In the genomic region with DNA sequence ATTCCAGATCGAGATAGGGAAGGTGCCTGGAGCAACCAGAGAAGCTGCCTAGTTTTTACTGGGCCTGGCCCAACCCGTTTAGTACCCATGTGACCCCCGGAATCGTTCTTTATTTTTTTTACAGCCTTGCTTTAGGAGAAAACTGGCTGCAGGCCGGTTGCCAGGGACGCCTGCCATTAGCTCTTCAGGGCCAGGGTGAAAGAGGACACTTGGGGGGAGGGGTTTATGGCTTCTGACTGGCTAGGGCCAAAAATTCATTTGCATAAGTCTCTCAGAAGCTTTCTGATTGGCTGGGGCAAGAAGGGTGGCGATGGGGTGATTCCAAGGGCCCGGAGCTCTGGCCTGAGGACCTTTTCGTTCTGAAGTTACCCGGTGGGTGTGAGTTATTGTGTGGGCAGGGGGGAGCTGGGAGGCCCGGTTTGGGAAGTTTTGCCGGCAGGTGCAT, we compare ENCODE assay signal across 8 mouse cellular contexts. TPM values are rescaled to one million over a fixed set of nuclear protein-coding genes. Genes with fewer than 3 reads are reported as not detected.
DNase-seq lines count a peak whose midpoint lies in the region; ATAC-seq lines count a peak whose summit lies in the region.

TSS of gene Mid1ip1 (plus strand) at position 318 of the 445 bp plus-strand sequence.

- intact Hi-C loops in left cerebral cortex, postnatal 10 days (cut with DNase I): loop anchor here (10.0 kb wide), 2 partner anchors 280 to 370 kb away; no protein-coding TSS in a partner anchor

- peak; percentile 26 for ATAC-seq in inflammation-experienced regulatory T-cells, adult 6 months
- peak; percentile 63 for ATAC-seq in megakaryocyte progenitor cell, adult 5-6 weeks (replicated peaks; ENCODE audit: poor library complexity)

- peak; percentile 62 to 65 for DNase-seq in adrenal gland, adult 18-20 months (ENCODE audit: low spot score in 2 of 2)
- peak; percentile 91 for DNase-seq in embryo, embryonic 11 days
- DNase-seq in gastrocnemius, postnatal 25 days: peak; percentile 85
- peak; percentile 48 to 86 for DNase-seq in left cerebral cortex, postnatal 10 days (ENCODE audit: extremely low spot score in 1 of 2, low spot score in 2 of 2)
- DNase-seq in right cerebral cortex, postnatal 14 days: peak; percentile 22
- peak; percentile 56 for DNase-seq in urinary bladder, postnatal 25 days (ENCODE audit: low spot score)

RNA-seq across cellular contexts. Expression of gene Mid1ip1, which starts in this region (rescaled TPM):
- 10 to 100 TPM; 67.7 to 82.5 TPM for total RNA-seq in adrenal gland, adult 18-20 months (2021)
- total RNA-seq in gastrocnemius, postnatal 25 days (2021): 10 to 100 TPM; 16.3 to 19.3 TPM
- polyA plus RNA-seq in inflammation-experienced regulatory T-cells, adult 6 months (2017; shearing (Covaris generic)): 10 to 100 TPM in 2 of 3 experiments, 1 to 10 TPM in 1; 8.6 to 15.8 (median 10.1) TPM
- 10 to 100 TPM; 66.9 to 72.3 TPM for total RNA-seq in left cerebral cortex, postnatal 10 days (2021)
- 21.4 and 21.9 TPM in 2 replicates for total RNA-seq in megakaryocyte progenitor cell, adult 5-6 weeks (2015)
- total RNA-seq in megakaryocyte progenitor cell, adult 5-6 weeks (2017): 62.6 and 71.8 TPM in 2 replicates

Comparison
In these comparisons a context has a peak if more than half of its experiments do, and no peak if none do; other contexts are left out.
1. Peak in every context shown above with its lines: DNase-seq and ATAC-seq.
2. DNase-seq: peak in every context shown above with its lines; median percentile 91 in embryo, embryonic 11 days; 85 in gastrocnemius, postnatal 25 days; 67 in left cerebral cortex, postnatal 10 days; 64 in adrenal gland, adult 18-20 months; 56 in urinary bladder, postnatal 25 days; 22 in right cerebral cortex, postnatal 14 days.